Mouse (Mus musculus) kidney, postnatal 10 days (tissue): Measurements from ENCODE around the gene Gm45062.
A peak's percentile ranks its signal among the peaks of the same experiment; 100 is the strongest.

Source experiments
- DNase-seq: peaks from one replicate; pipeline ENCODE4 v3.0.0; 2021; ENCODE audit warnings: mixed read lengths

Gene Gm45062

GRCm38 (mm10) chr6:8485414-8486175 lies 226.3 kb downstream of the Gm45062 start:
- DNase-seq: peak; percentile 10

- DNase-seq: no peak
Observed at GRCm38 (mm10) chr6:8486391-8487043, 227.3 kb downstream of the Gm45062 start.

- no peak for DNase-seq
Observed at GRCm38 (mm10) chr6:8487044-8487853, 228.0 kb downstream of the Gm45062 start.

- no peak for DNase-seq
Observed at GRCm38 (mm10) chr6:8488249-8488648, 229.0 kb downstream of the Gm45062 start.

- no peak for DNase-seq
Observed at GRCm38 (mm10) chr6:8489266-8489665, 230.0 kb downstream of the Gm45062 start.

GRCm38 (mm10) chr6:8489938-8490585 lies 230.8 kb downstream of the Gm45062 start:
- no peak for DNase-seq

GRCm38 (mm10) chr6:8492248-8492647 lies 233.0 kb downstream of the Gm45062 start:
- DNase-seq: no peak

- DNase-seq: no peak
Observed at GRCm38 (mm10) chr6:8495109-8495826, 236.0 kb downstream of the Gm45062 start.

DNA sequence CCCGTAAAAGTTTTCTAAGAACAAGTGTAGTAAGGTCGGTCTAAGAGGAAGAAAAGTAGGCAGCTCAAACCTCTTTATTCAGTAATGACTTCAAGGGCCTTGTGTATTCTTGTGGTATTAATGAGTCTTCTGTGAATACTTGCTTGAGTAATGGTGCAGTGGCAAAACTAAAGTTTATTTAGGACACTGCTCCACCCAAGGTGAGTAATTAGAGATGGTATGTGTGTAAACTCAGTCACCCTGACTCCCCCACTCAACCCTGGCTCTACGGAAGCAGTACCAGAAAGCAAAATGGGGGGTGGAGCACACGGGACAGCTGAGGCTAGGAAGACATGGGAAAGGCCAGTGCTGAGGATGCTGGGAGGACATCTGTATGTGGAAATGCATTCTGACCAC lies 236.6 kb downstream of the Gm45062 start:
- DNase-seq: no peak

- DNase-seq: no peak
Observed at GRCm38 (mm10) chr6:8497234-8497867, 238.1 kb downstream of the Gm45062 start.

DNA sequence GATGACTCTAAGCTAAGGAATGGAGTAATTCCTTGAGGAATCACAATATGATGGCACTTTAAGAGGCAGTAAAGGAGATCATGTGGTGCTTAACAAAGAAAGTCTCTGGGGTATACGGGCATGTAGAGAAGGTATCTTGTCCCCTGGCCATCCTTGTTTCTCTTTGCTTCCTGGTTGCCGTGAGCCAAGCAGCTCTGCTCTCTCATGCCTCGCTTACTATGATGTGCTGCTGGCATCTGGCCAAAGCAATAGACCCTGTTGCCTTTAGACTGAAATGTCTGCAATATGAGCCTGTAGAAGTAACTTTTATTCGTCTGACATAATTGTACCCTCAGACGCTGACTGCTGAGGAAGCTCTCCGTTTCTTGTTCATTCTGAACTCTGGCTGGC lies 238.6 kb downstream of the Gm45062 start:
- DNase-seq: no peak

GRCm38 (mm10) chr6:8498961-8499360 lies 239.7 kb downstream of the Gm45062 start:
- no peak for DNase-seq

DNA sequence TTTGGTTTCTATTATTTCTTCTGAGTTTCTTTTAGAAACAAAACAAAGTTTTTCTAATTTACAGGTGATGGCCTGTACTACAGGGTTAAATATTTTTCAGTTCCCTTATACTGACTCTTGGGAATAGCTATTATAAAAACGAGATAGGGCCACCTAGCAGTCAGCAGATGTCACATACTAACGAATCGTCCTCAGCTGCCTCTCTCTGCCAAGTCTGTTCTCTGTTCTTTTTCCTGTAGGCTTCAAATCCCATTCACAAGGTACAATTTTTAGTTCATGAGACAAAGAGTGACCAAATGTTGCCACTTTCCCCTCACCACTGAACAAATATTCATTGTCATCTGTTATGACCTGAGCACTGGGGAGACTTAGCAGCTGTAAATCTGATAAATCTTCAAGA lies 244.7 kb downstream of the Gm45062 start:
- no peak for DNase-seq

GRCm38 (mm10) chr6:8504521-8505228 lies 245.4 kb downstream of the Gm45062 start:
- no peak for DNase-seq

GRCm38 (mm10) chr6:8506631-8507030 lies 247.4 kb downstream of the Gm45062 start:
- DNase-seq: no peak

GRCm38 (mm10) chr6:8508883-8509536 lies 249.8 kb downstream of the Gm45062 start:
- DNase-seq: peak; percentile 99

DNA sequence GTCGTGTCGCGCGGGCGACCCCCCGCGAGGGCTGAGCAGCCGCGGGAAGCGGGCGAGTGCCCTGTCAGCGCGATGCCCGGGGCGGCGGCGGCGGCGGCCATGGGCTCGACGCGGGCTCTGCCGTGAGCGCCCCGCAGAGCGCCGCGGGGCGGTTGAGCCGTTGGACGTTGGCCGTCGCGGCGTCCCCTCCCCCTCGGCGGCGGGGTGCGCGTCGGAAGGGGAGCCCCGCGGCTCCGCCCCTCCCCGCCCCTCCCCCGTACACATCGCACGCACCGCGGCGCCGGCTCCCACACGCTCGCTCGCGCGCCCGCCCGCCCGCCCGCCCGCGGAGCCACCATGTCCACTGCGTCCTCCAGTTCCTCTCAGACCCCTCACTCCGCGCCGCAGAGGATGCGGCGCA lies 250.3 kb downstream of the Gm45062 start, which contains the start of gene Glcci1:
Gene Glcci1, plus strand, starts transcription at position 50 of the 400 bp plus-strand sequence.
- DNase-seq: peak; percentile 88

- DNase-seq: peak; percentile 60
Observed at GRCm38 (mm10) chr6:8509961-8510863, 251.0 kb downstream of the Gm45062 start.

DNA sequence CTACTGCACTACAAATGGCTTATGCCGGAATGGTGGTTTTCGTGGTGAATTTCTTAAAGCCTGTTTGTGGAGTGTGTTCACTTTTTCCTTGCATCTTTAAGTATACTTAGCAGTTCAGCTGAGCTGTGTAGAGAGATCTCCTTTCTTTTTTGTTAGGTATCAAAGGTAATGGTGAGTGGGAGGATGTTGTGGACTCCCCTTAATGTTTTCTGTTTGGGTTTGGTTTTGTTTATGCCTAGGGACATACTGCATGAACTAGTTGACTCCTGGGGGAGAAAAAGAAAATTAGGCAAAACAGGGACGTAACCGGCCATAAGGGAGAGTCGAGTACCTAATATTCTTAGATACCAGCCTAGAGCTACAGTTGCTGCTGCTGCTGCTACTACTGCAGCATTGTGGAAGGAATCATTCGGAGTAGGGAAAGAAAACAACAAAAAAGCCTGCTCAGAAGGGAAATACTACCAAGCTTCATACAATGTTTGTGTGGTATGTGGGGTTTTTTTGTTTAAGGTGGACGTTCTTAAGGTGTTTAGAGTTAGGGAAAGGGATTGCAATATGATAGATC lies 251.7 kb downstream of the Gm45062 start:
- no peak for DNase-seq
